Mouse (Mus musculus): ENCODE data around the gene Olfr259.

- TF ChIP-seq CTCF (IDR thresholded peaks at IDR 0.05; ENCODE audit: extremely low read depth, insufficient read length, insufficient replicate concordance, low read depth, low read length): no peak
- TF ChIP-seq POLR2A (IDR thresholded peaks at IDR 0.05; ENCODE audit: low read depth, low read length): no peak
Observed at GRCm38 (mm10) chr2:87152524-87152923, 38.2 kb upstream of the Olfr259 start, which contains the start of gene Olfr1111.
